Mouse (Mus musculus): ENCODE measurements around the gene Gramd1b. TPM values are rescaled to one million over a fixed set of nuclear protein-coding genes. Genes with fewer than 3 reads are reported as not detected.

The Gramd1b gene
- polyA plus RNA-seq, 1 experiment from 2014 or later = 7.3 TPM

DNA sequence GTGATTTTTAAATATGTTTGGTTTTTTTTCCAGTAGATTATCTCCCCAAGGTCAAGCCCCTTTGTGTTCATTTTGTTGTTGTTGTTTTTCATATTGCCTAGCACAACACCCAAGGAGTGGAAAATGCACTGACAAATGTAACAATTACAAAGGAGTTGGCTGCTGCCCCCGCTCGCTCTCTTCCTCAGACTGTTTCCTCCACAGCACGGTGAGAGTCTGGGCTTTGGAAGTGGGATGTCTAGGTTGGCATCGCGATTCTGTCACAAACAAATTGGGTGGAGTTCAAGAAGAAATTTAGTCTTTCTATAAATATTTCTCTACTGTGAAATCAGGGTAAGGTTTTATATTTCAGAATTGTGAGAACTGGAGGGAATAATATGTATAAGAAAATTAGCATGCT is 26.6 kb upstream of the Gramd1b start:
- Histone ChIP-seq H3K27ac (ENCODE audit: low read length) (no peak overlapping the region), H3K36me3 (ENCODE audit: control insufficient read depth, insufficient read depth, low read length) (no peaks in the 10 kb centered on the region), H3K9ac (replicated peaks; ENCODE audit: low read depth, low read length) (no peak overlapping the region), H3K4me1 (ENCODE audit: control insufficient read depth, insufficient read depth, low read length) (no peaks in the 10 kb centered on the region), H3K27me3 (ENCODE audit: control insufficient read depth, insufficient read depth, low read length) (no peaks in the 10 kb centered on the region), H3K4me2 (replicated peaks; ENCODE audit: low read depth, low read length) (no peak overlapping the region), H3K4me3 (ENCODE audit: low read depth, low read length) (no peak overlapping the region), H3K9me3 (ENCODE audit: control insufficient read depth, low read depth, low read length) (no peaks in the 10 kb centered on the region)
- ATAC-seq (ENCODE audit: insufficient number of reproducible peaks, insufficient read depth, low FRiP score, low read depth) = no peak
- 87% methylated on average over 5 of the region's 5 CpGs for WGBS

DNA sequence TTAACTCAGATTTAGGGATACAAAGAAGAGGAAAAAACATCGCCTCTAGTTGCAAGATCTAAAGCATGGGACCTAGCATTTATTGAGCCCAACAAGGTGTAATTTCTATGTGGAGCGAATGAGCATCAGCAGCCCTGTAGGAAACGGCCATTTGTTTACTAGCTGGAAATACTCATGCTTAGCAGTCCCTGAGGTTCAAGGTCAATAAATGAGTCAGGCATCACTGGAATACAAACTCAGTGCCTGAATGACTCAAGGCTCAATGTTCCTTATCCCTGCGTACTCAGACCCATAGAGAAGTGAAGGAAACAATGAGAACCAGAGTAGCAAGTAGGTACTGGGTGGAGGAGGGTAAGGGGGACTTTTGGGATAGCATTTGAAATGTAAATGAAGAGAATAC is 25.2 kb upstream of the Gramd1b start:
- Histone ChIP-seq H3K4me1 (ENCODE audit: control insufficient read depth, insufficient read depth, low read length) (no peaks in the 10 kb centered on the region), H3K9ac (replicated peaks; ENCODE audit: low read depth, low read length) (no peak overlapping the region), H3K27ac (ENCODE audit: low read length) (no peak overlapping the region), H3K4me3 (ENCODE audit: low read depth, low read length) (no peak overlapping the region), H3K4me2 (replicated peaks; ENCODE audit: low read depth, low read length) (no peak overlapping the region), H3K27me3 (ENCODE audit: control insufficient read depth, insufficient read depth, low read length) (no peaks in the 10 kb centered on the region), H3K36me3 (ENCODE audit: control insufficient read depth, insufficient read depth, low read length) (no peaks in the 10 kb centered on the region), H3K9me3 (ENCODE audit: control insufficient read depth, low read depth, low read length) (no peaks in the 10 kb centered on the region)
- WGBS = 70% methylated on average over 4 of the region's 4 CpGs
- no peak for ATAC-seq (ENCODE audit: insufficient number of reproducible peaks, insufficient read depth, low FRiP score, low read depth)

DNA sequence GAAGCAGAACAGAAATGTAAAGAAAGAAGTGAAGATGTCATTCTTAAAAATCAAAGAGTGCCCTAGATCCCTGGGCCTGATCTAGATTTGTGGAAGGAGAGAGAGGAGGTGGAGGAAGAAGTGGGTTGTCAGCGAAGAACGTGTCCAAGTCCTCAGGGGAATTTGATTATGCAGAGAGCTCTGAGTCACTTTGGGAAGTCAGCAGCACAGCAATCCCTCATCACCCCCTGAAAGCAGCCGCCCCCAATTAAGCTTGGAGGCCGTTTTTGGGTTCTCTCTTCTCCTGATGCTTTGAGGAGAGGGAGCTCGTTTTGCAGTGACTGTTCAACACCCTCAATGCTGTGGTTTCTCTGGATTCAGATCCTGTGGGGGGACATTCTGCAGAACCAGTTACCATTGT is 24.1 kb upstream of the Gramd1b start:
- Histone ChIP-seq H3K4me1 (ENCODE audit: control insufficient read depth, insufficient read depth, low read length) (no peaks in the 10 kb centered on the region), H3K9ac (replicated peaks; ENCODE audit: low read depth, low read length) (no peak overlapping the region), H3K27me3 (ENCODE audit: control insufficient read depth, insufficient read depth, low read length) (no peaks in the 10 kb centered on the region), H3K9me3 (ENCODE audit: control insufficient read depth, low read depth, low read length) (no peaks in the 10 kb centered on the region), H3K27ac (ENCODE audit: low read length) (no peak overlapping the region), H3K4me3 (ENCODE audit: low read depth, low read length) (no peak overlapping the region), H3K4me2 (replicated peaks; ENCODE audit: low read depth, low read length) (no peak overlapping the region), H3K36me3 (ENCODE audit: control insufficient read depth, insufficient read depth, low read length) (no peaks in the 10 kb centered on the region)
- WGBS = 59% methylated on average over 5 of the region's 5 CpGs
- no peak for ATAC-seq (ENCODE audit: insufficient number of reproducible peaks, insufficient read depth, low FRiP score, low read depth)

DNA sequence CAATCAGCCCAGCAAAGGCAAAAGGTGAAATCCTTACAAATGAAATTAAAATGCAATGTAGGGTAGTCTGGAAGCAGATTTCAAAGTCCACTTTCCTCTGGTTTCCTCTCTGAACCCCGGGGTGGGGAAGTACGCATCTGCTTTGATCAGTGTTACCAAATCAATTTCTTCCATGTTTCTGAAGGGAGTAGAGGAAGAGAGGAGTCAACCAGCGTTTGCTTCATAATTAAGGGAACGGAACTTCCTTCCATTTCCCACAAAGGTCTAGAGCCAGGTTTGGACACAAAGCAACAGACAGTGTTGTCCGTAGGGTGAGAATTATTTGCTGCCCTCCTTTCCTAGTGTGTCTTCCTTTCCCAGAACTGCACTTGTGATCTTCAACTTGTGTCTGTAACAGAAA is 16.7 kb upstream of the Gramd1b start:
- no peaks in the 10 kb centered on the region for H3K27me3 ChIP-seq (ENCODE audit: control insufficient read depth, insufficient read depth, low read length)
- H3K36me3 ChIP-seq (ENCODE audit: control insufficient read depth, insufficient read depth, low read length) = no peaks in the 10 kb centered on the region
- H3K4me3 ChIP-seq (ENCODE audit: low read depth, low read length) = no peak overlapping the region
- no peaks in the 10 kb centered on the region for H3K9me3 ChIP-seq (ENCODE audit: control insufficient read depth, low read depth, low read length)
- H3K4me2 ChIP-seq (replicated peaks; ENCODE audit: low read depth, low read length) = no peak overlapping the region
- ATAC-seq (ENCODE audit: insufficient number of reproducible peaks, insufficient read depth, low FRiP score, low read depth) = no peak
- 87% methylated on average over 5 of the region's 5 CpGs for WGBS
- no peak overlapping the region for H3K9ac ChIP-seq (replicated peaks; ENCODE audit: low read depth, low read length)
- H3K27ac ChIP-seq (ENCODE audit: low read length) = no peak overlapping the region
- H3K4me1 ChIP-seq (ENCODE audit: control insufficient read depth, insufficient read depth, low read length) = no peaks in the 10 kb centered on the region

DNA sequence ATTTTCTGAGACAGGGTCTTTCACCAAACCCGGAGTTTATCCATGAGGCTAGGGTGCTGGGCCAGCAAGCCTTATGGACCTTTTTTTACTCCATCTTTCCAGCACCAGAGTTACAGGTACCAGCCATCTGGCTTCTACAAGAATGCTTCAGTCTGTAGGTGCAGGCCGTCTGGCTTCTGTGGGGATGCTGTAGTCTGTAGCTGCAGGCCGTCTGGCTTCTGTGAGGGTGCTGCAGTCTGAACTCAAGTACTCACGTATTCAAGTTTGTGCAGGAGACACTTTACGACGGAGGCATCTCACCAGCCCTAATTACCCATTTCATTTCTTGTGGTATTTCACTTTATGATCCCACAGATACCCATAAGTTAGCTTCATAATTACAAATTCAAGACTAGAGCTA is 14.0 kb upstream of the Gramd1b start:
- H3K27ac ChIP-seq (ENCODE audit: low read length) = no peak overlapping the region
- no peaks in the 10 kb centered on the region for H3K36me3 ChIP-seq (ENCODE audit: control insufficient read depth, insufficient read depth, low read length)
- no peak for ATAC-seq (ENCODE audit: insufficient number of reproducible peaks, insufficient read depth, low FRiP score, low read depth)
- H3K4me3 ChIP-seq (ENCODE audit: low read depth, low read length) = no peak overlapping the region
- no peak overlapping the region for H3K9ac ChIP-seq (replicated peaks; ENCODE audit: low read depth, low read length)
- WGBS = 78% methylated on average over 6 of the region's 6 CpGs
- no peaks in the 10 kb centered on the region for H3K27me3 ChIP-seq (ENCODE audit: control insufficient read depth, insufficient read depth, low read length)
- no peak overlapping the region for H3K4me2 ChIP-seq (replicated peaks; ENCODE audit: low read depth, low read length)
- no peaks in the 10 kb centered on the region for H3K4me1 ChIP-seq (ENCODE audit: control insufficient read depth, insufficient read depth, low read length)
- H3K9me3 ChIP-seq (ENCODE audit: control insufficient read depth, low read depth, low read length) = no peaks in the 10 kb centered on the region

DNA sequence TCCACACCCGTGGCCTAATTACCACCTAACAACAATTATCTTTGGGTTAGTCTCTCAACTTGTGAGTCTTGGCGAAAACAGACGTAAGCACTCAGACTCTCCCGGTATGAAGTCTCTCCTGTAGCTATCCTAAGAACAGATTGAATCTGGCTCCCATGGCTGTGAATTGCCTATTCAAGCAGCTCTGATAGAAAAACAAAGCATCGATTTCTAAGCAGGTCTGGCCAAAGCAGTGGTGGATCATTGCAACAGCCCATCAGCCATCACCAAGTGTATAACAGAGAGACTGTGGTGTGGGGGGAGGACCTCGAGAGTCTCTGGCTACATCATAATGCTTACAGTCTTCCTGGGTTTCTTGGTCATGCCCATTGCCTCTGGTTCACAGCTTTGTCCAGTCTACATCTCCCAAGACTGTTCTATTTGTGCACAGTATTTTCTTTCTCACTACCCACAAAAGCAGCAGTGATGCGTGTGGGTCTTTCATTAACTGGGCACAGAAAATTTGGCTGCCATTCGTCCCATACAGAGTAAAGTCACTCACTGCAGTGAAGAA is 8.5 kb upstream of the Gramd1b start:
- H3K4me3 ChIP-seq (ENCODE audit: low read depth, low read length) = no peak overlapping the region
- no peak overlapping the region for H3K4me2 ChIP-seq (replicated peaks; ENCODE audit: low read depth, low read length)
- no peak for ATAC-seq (ENCODE audit: insufficient number of reproducible peaks, insufficient read depth, low FRiP score, low read depth)
- no peaks in the 10 kb centered on the region for H3K9me3 ChIP-seq (ENCODE audit: control insufficient read depth, low read depth, low read length)
- WGBS = 83% methylated on average over 8 of the region's 8 CpGs
- H3K4me1 ChIP-seq (ENCODE audit: control insufficient read depth, insufficient read depth, low read length) = no peaks in the 10 kb centered on the region
- no peak overlapping the region for H3K9ac ChIP-seq (replicated peaks; ENCODE audit: low read depth, low read length)
- no peak overlapping the region for H3K27ac ChIP-seq (ENCODE audit: low read length)
- H3K27me3 ChIP-seq (ENCODE audit: control insufficient read depth, insufficient read depth, low read length) = no peaks in the 10 kb centered on the region
- no peaks in the 10 kb centered on the region for H3K36me3 ChIP-seq (ENCODE audit: control insufficient read depth, insufficient read depth, low read length)

GRCm38 (mm10) chr9:40537708-40538105 is 6.5 kb upstream of the Gramd1b start:
- Histone ChIP-seq H3K9me3 (ENCODE audit: control insufficient read depth, low read depth, low read length) (no peaks in the 10 kb centered on the region), H3K4me2 (replicated peaks; ENCODE audit: low read depth, low read length) (no peak overlapping the region), H3K4me3 (ENCODE audit: low read depth, low read length) (no peak overlapping the region), H3K9ac (replicated peaks; ENCODE audit: low read depth, low read length) (no peak overlapping the region), H3K4me1 (ENCODE audit: control insufficient read depth, insufficient read depth, low read length) (no peaks in the 10 kb centered on the region), H3K27ac (ENCODE audit: low read length) (no peak overlapping the region), H3K27me3 (ENCODE audit: control insufficient read depth, insufficient read depth, low read length) (no peaks in the 10 kb centered on the region), H3K36me3 (ENCODE audit: control insufficient read depth, insufficient read depth, low read length) (no peaks in the 10 kb centered on the region)
- whole genome bisulfite sequencing = 24% methylated on average over 2 of the region's 2 CpGs
- no peak for ATAC-seq (ENCODE audit: insufficient number of reproducible peaks, insufficient read depth, low FRiP score, low read depth)

DNA sequence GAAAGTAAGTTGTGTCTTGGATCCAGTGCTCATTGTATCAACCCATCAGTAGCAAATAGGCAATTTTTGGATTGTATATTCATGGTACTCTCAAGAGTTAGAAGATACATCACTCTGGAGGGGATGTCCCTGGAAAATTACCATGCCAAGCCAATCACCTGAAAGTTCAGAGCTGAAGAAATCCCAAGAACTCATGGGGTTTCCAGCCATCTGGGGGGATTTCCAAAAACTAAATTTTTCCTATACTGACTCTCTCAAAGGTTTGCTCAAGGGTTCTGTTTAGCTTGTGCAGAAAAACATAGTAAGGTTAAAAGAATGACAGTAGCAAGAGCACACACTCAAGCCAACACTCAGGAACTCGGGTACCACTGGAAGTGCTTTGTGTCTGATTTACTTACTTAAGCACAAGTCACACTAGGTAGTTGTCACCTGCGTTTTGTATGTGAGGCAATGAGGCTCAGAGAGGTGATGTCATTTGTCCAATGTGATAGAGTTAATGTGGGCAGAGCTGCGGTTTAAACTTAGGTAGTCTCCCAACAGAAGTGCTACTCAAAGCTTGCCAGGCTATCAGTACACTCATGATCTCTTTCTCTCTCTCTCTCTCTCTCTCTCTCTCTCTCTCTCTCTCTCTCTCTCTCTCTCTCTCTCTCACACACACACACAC is 6.0 kb upstream of the Gramd1b start:
- H3K9ac ChIP-seq (replicated peaks; ENCODE audit: low read depth, low read length) = no peak overlapping the region
- H3K4me2 ChIP-seq (replicated peaks; ENCODE audit: low read depth, low read length) = no peak overlapping the region
- WGBS = 81% methylated on average over 3 of the region's 3 CpGs
- H3K4me1 ChIP-seq (ENCODE audit: control insufficient read depth, insufficient read depth, low read length) = no peaks in the 10 kb centered on the region
- no peak overlapping the region for H3K27ac ChIP-seq (ENCODE audit: low read length)
- ATAC-seq (ENCODE audit: insufficient number of reproducible peaks, insufficient read depth, low FRiP score, low read depth) = no peak
- H3K9me3 ChIP-seq (ENCODE audit: control insufficient read depth, low read depth, low read length) = no peaks in the 10 kb centered on the region
- H3K27me3 ChIP-seq (ENCODE audit: control insufficient read depth, insufficient read depth, low read length) = no peaks in the 10 kb centered on the region
- H3K4me3 ChIP-seq (ENCODE audit: low read depth, low read length) = no peak overlapping the region
- no peaks in the 10 kb centered on the region for H3K36me3 ChIP-seq (ENCODE audit: control insufficient read depth, insufficient read depth, low read length)

- 0 out of 2 replicates have a peak, but pooled peaks cover 3% of the 10 kb centered on the region for H3K4me1 ChIP-seq (ENCODE audit: control insufficient read depth, insufficient read depth, low read length)
- 66% methylated on average over 8 of the region's 8 CpGs for WGBS
- peak overlapping the region; percentile 94 for H3K4me2 ChIP-seq (replicated peaks; ENCODE audit: low read depth, low read length)
- H3K27ac ChIP-seq (ENCODE audit: low read length) = no peak overlapping the region
- H3K9ac ChIP-seq (replicated peaks; ENCODE audit: low read depth, low read length) = no peak overlapping the region
- no peak for ATAC-seq (ENCODE audit: insufficient number of reproducible peaks, insufficient read depth, low FRiP score, low read depth)
- no peaks in the 10 kb centered on the region for H3K36me3 ChIP-seq (ENCODE audit: control insufficient read depth, insufficient read depth, low read length)
- no peaks in the 10 kb centered on the region for H3K27me3 ChIP-seq (ENCODE audit: control insufficient read depth, insufficient read depth, low read length)
- no peaks in the 10 kb centered on the region for H3K9me3 ChIP-seq (ENCODE audit: control insufficient read depth, low read depth, low read length)
- peak overlapping the region; percentile 34 for H3K4me3 ChIP-seq (ENCODE audit: low read depth, low read length)
Measured at GRCm38 (mm10) chr9:40530536-40530935, 647 bp downstream of the Gramd1b start.

Measured in stomach, embryonic 14.5 days (tissue).